Mouse (Mus musculus): ENCODE measurements at regions not wholly inside any gene's neighbourhood (a gene's known extent, or its start where the extent isn't known, plus 50 kb on each side); places are given as distances from the start of the nearest gene placed in this dataset.

DNA sequence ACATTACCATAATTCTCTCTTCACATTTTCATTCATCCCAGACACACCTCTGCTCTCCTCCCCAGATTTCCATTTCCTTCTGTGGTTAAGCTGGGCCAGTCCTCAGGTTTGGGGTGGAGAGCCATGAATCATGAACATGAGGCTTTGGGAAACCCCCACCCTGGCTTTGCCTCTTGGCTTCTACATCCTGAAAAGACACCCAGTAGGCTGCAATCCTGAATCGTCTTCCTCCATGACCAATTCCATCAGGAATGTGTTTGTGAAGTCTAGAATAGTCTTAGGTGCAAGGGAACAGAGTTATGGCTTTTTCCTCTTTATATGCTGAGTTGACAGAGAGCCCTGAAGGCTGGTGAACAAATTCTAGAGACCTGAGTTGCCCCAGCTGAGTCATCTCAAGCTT is 87.0 kb upstream of the Klf7 start:
- DNase-seq (ENCODE audit: low read depth, low spot score), result no peak

DNA sequence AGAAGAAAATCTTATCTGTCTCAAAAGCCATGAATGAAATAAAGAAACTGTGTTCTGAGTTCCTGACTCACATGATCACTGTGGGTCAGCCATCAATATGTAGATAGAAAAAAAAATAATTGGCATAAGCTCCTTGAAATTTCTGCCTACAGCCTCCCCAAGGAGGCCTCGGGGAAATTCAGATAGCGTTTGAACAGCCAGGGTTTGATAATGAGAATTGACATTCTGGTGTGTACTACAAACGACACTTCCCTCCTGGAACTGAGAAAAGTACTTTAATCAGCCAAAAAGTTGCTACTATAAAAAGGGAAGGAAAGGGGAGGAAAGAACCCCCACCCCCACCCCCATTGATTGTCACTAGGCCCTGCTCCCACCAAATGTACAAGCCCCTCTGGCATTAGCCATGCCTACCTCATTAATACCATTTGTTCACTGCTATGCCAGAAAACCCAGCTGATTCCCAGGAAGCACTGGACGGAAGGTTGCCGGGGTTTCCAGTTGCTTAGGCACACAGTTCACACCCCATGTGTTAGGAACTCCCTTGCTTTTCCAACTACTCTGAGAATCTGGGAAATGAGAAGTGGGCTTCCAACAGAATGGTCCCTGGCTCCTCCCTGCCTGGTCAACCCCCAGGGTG is 78.4 kb upstream of the Klf7 start:
- DNase-seq (ENCODE audit: low read depth, low spot score), result no peak

DNA sequence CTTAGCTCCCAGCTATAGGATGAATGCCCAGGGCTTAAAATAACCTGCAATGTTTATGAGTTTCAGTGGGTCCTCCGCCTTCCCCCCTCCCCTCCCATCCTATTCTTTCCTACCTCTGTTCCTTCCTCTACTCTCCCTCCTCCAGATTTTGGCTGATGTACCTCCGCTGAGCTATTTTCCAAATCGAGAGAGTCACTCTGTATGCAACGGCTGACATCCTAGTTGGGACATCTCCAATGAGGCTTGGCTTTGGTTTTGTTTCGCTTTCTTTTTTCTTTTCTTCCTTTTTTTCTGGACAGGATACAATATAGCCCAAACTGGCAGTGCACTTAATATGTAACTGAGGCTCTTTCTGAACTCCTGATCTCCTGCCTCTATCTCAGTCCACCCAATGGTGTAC is 76.7 kb upstream of the Klf7 start:
- DNase-seq (ENCODE audit: low read depth, low spot score), result no peak

DNA sequence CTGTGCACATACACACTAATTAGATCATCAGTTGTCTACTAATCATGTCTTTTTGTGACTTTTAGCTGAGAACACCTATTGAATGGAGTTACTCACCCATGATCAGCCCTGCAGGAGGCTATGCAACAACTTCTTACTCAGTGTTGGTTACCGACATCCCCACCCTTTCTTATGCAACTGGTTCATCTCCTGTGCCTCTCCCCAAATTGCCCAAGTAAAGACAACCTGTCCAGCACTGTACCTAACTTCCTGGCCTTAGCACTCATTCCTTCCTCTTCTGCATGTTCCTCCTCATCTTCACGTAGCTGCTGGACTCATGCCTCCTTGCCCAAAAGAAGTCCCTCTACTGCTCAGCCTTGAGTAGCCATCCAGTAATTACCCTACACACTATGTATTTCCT is 76.2 kb upstream of the Klf7 start:
- DNase-seq (ENCODE audit: low read depth, low spot score), result no peak

DNA sequence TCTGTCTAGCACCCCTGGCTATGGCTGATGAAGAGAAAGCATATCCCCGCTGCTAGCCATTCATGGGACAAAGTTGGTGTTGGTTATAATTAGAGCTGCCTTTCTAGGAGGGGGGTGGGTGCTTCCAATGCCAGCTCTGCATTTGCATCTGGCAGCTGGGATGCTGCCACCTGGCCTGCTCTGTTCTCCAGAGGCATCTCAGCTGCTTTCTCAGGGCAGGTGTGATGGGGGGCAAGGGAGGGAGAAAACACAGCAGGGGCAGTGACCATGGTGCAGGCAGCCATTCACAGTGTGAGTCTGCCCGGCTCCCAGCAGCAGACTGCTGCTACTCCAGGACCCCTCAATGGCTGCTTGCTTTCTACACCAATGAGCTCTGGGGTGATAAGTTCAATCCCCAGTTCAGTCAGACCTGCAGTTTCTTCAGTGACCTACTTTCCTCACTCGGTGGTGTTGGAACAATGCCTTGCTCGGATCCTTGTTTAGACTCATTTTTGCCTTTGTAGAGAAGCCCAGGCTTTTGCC is 73.9 kb upstream of the Klf7 start:
- DNase-seq (ENCODE audit: low read depth, low spot score), result no peak

DNA sequence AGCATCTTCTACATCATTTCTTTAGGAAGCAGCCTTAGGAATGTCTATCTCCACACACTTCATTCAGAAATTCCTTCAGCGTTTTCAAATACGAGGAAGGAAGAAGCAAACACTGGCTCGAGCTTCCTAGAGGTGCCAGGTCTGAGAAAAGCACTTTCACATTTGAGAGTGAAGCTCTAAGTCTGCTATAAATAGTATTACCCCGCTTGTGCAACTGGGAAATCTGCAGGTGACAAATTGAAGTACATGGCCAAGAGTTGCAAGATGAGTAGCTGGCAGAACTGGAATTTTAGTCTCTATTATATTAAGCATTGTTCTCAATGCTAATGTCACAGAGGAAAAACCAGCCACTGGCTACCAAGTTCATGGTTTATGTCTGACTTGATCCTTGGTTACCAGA is 73.2 kb upstream of the Klf7 start:
- no peak for DNase-seq (ENCODE audit: low read depth, low spot score)

DNA sequence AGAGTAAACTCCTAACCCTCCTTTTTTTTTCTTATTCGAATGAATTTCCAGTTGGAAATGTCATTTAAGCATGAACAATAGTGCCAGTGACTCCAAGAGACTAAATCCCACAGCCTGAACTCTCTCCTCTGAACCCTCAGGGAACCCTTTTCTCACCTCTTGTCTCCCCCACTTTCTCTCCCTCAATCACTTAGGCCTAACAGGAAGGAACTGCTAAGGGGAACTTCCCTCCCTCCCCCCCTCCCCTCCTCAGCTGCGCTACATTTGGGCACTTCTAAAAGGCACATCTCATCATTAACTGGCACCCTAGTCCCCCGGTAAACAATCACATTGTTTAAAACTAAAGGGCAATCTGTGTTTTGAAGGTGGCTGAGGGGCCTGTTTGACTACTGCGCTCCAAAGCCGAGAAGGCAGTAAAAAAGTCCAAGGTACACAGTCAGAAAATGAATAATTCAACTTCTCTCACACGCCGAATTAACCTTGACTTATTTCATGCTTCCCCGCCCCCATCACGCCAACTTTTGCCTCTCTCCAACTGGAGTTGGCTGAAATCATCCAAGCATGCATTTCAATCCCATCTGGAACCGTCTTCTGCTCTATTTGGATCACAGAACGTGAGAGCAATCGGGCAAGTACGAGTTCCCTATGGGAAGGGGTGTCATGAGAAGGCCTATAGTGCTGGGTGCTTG is 71.2 kb upstream of the Klf7 start:
- DNase-seq (ENCODE audit: low read depth, low spot score), result no peak

DNA sequence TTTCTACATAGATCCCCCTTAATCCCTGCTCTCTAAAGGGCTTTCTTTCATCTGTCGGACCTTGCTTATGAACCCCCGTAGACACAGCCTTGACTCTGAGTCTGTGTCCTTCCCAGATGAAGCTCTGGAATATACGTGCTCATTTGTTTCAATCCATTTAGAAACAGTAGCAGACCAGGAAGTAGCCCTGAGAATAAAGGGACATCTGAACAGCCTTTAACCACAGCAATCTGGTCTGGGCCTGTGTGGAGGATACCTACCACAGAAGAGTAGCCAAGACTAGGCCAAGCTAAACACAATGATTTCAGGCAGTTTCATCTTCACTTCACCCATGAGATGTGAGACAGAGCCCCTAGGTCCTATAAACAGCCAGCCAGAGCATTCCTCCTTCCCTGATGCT is 70.7 kb upstream of the Klf7 start:
- DNase-seq (ENCODE audit: low read depth, low spot score), result no peak

DNA sequence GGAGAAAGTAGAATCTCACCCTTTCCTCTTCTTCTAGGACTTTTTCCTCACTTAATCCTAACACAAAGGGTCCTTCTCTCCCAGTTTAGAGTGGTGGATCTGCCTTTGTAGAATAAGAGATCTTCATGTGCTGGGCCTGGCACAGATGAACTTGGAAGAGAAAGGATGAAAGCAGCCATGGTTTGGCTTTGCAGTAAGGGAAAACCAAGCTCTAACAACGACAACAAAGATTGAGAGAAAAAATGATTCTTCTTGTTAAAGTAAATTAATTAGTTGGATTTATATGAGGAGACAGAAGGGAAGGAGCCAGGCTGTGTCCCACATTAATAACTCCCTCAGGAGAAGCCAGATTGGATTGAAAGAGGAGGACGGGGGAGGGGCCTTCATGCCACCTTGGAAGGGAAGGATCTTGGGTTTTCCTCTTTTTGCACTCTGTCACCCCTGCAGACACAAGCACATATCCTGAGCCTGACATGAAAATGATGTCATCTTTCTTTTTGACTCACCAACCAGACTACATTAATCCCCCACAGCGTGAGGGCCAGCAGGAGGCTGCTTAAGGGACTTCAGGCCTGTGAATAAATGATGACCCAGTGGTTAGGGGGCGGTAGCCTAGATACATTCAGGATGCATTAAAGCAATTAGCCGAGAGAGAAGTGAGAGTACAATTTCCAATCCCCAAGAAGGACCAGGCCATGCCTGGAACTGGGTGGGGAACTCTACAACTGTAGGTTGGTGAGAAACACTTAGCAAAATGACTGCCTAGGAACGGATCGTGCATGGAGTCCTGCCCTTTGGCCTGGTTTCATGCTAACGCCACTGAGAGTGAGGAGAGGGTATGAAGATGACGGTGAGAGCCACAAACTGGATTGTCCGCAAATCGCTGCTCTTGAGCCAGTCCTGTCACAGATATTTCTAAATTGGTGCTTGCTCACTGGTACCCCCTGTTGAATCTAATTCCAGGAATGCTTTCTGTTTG is 69.4 kb upstream of the Klf7 start:
- DNase-seq (ENCODE audit: low read depth, low spot score), result no peak

DNA sequence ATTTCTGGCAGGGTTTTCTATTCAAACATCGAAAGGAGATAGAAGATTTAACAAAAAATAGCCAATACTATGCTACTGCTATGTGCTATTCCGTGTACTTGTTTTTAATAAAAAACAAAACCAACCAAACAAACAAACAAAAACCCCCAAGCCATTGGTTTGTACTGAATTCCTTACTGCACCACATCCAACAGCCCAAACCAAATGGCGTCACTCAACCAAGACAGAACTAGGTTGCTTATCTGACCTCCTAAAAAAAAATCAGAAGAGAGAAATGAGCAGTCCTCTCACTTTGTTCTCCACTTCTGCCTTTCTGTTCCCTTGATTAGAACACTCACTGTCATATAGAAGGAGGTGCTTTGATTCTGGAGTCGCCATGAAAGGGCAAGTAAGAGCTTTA is 68.6 kb upstream of the Klf7 start:
- no peak for DNase-seq (ENCODE audit: low read depth, low spot score)

DNA sequence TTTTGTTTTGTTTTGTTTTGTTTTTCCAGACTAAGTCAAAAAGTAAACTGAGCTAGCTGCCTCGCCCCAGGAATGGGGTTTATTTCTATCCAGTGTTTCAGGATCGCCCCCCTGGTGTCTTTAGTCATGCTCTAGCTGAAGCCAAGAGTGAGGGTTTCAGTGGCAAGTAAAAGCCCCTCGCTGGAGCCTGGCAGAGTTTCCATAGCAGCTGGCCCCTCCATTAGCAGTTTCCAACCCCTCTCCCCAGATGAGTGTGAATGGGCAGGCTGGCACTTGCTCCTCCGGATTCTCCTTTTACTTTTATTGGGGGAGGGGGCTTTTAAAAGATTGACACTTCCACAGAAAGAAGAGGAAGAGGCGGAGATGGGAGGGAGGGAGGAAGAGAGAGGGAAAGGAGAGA is 68.0 kb upstream of the Klf7 start:
- no peak for DNase-seq (ENCODE audit: low read depth, low spot score)

DNA sequence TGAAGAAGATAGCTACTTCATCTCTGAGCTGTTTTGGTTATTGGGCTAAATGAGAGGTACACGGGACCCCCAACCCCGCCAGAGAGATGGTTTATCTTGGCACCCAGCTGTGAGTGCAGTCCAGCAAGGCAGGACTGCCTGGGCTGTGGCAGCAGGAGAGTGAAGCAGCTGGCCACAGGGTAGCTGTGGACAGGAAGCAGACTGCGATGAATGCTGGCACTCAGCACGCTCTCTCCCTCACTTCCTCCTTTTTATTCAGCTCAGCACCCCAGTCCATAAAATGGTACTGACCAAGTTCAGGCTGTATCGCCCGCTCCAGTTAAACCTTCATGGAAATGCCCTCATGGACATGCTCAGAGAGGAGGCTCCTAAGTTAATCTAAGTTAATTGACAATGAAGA is 67.4 kb upstream of the Klf7 start:
- DNase-seq (ENCODE audit: low read depth, low spot score), result no peak

DNA sequence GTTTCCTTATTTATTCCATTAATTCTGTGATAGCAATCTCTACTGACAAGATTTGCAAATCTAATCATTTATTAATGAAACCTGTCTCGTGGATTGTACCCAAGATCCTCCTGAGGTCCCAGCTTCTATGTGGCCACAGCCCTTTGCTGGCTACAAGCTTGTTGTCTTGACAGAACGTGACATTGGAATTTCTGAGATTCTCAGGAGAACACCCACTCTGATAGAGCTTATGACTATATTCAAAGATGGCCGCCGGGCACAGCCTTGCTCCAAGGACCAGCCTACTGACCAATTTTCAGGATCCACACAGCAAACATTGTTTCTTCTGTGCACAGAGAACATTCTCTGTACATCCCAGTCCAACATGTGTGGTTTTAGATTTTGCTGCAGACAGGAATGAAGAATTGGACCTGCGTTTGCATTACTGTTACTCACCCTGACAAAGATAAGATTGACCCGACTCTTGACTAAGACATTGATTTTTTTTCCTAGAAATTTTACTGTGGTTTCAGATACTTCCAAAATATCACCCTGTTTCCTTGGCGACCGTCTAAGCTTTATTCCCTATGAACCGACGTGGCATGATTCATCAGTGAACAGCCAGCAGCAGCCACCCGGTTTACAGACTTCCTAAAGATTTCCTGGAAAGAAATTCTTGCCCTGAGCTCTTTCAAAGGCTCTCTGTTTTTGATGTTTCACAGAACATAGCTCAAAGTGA is 65.9 kb upstream of the Klf7 start:
- DNase-seq (ENCODE audit: low read depth, low spot score), result no peak

DNA sequence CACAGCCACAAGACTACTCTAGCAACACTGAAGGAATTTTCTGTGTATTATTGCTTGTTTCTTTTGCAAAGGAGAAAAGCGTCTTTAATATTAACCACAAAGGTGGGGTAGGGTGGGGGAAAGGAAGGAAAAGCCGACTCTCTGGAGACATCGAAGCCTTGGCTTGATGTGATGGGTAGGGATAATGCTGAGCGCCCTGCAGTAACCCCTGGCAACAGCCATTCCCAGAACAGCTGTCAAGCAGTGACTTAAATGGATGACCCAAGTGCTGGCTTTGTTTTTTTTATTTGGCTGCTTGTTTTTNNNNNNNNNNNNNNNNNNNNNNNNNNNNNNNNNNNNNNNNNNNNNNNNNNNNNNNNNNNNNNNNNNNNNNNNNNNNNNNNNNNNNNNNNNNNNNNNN is 51.6 kb upstream of the Klf7 start:
- DNase-seq (ENCODE audit: low read depth, low spot score), result no peak

DNA sequence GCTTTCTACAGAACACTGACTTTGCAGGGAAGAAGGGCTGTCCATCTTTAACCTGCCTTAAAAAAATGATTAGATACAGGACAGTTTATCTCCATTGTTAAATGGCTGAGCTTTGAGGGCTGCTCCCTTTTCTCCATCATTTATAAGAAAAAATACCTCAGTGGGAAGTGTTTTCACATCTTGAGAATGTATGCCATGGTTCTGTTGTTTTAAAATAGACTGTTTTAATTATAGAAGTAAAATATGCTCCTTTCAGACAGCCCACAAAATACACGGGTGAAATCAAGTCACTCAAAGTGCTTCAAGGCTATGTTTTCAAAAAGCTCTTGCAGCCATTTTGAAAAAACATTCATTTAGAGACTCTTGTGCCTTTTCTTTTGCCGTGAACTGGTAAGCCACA is 50.0 kb upstream of the Klf7 start:
- DNase-seq (ENCODE audit: low read depth, low spot score), result no peak

All from ZHBTc4 (cell line).